Mouse (Mus musculus) testis, adult 2 months (tissue): Measurements from ENCODE around the gene Irf2bpl. TPM values are rescaled to one million over a fixed set of nuclear protein-coding genes. Genes with fewer than 3 reads are reported as not detected.

Experiments
- H3K27ac ChIP-seq: fragments of 200-500 bp; 2 replicates; pipeline ENCODE4 v1.5.1; 2012; ENCODE audit warnings: low read depth, low read length; ENCODE audit not compliant: control insufficient read depth, insufficient read depth
- H3K27me3 ChIP-seq: fragments of 200-500 bp; 2 replicates; pipeline ENCODE4 v1.6.1; 2012; ENCODE audit warnings: mild to moderate bottlenecking, low read length, moderate library complexity; ENCODE audit not compliant: control insufficient read depth, insufficient read depth
- H3K36me3 ChIP-seq: fragments of 200-500 bp; 2 replicates; pipeline ENCODE4 v1.6.1; 2012; ENCODE audit warnings: mild to moderate bottlenecking, low read length; ENCODE audit not compliant: control insufficient read depth, insufficient read depth
- H3K4me1 ChIP-seq: fragments of 200-500 bp; 2 replicates; pipeline ENCODE4 v1.6.1; 2012; ENCODE audit warnings: low read length; ENCODE audit not compliant: control insufficient read depth, insufficient read depth
- H3K4me3 ChIP-seq: fragments of 200-500 bp; 2 replicates; pipeline ENCODE4 v1.5.1; 2012; ENCODE audit warnings: low read depth, mild to moderate bottlenecking, low read length, moderate library complexity, mixed read lengths; ENCODE audit not compliant: control insufficient read depth
- CTCF ChIP-seq: fragments of 200-500 bp; IDR thresholded peaks from 2 replicates; pipeline ENCODE4 v1.5.1; 2012; ENCODE audit warnings: low read depth, mild to moderate bottlenecking, inconsistent platforms, low read length, moderate library complexity; ENCODE audit not compliant: control insufficient read depth, insufficient read depth, insufficient replicate concordance
- POLR2A ChIP-seq: fragments of 200-500 bp; IDR thresholded peaks from 2 replicates; pipeline ENCODE4 v1.6.1; 2012; ENCODE audit warnings: low read depth, mild to moderate bottlenecking, inconsistent platforms, low read length, moderate library complexity; ENCODE audit not compliant: control insufficient read depth
- polyA plus RNA-seq: library from polyadenylated mRNA; depleted of rRNA; stranded (reverse); fragments of >200 nt; gene quantifications from 2 replicates; pipeline ENCODE4 v1.2.3, GENCODE M21; 2012

Irf2bpl gene
- polyA plus RNA-seq, 1 experiment = 2.8 TPM

DNA sequence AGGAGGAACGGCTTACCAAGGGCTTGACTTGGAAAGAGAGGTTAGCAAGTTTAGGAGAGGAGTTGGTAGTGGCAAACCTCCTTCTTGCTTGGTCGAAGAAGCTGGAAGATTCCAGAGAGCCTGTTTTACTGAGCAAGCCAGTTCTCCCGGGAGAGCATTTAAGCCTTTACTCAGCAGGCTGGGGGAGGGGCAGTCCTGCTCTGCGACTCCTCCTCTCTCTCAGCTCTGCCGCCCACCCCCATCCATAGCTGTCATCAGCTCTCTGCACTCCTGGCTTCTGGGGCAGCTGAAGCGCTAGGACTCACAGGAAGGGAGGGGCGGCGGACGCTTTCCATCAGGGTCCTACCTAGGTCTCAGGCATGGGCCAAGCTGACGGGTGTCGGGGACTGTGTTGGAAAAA lies 28.9 kb downstream of the Irf2bpl start:
- no peak overlapping the region for H3K27ac ChIP-seq
- no peak overlapping the region for H3K4me3 ChIP-seq
- H3K27me3 ChIP-seq = no peaks in the 10 kb centered on the region
- peaks cover 2% of the 10 kb centered on the region; the same call in 1 of the 2 replicates for H3K4me1 ChIP-seq
- no peaks in the 10 kb centered on the region for H3K36me3 ChIP-seq
- TF ChIP-seq CTCF (no peak), POLR2A (no peak)

- H3K4me1 ChIP-seq = no peaks in the 10 kb centered on the region
- no peak overlapping the region for H3K27ac ChIP-seq
- no peak overlapping the region for H3K4me3 ChIP-seq
- H3K36me3 ChIP-seq = no peaks in the 10 kb centered on the region
- no peaks in the 10 kb centered on the region for H3K27me3 ChIP-seq
- TF ChIP-seq POLR2A (no peak), CTCF (no peak)
Observed at GRCm38 (mm10) chr12:86853516-86853915, 31.1 kb downstream of the Irf2bpl start.

- no peak for TF ChIP-seq POLR2A
- TF ChIP-seq CTCF = no peak
- Histone ChIP-seq H3K4me3 (no peak overlapping the region), H3K27ac (no peak overlapping the region), H3K36me3 (no peaks in the 10 kb centered on the region), H3K27me3 (no peaks in the 10 kb centered on the region), H3K4me1 (no peaks in the 10 kb centered on the region)
Observed at GRCm38 (mm10) chr12:86851313-86851712, 33.3 kb downstream of the Irf2bpl start.

GRCm38 (mm10) chr12:86850746-86851145 lies 33.9 kb downstream of the Irf2bpl start:
- Histone ChIP-seq H3K36me3 (no peaks in the 10 kb centered on the region), H3K4me3 (no peak overlapping the region), H3K4me1 (no peaks in the 10 kb centered on the region), H3K27ac (no peak overlapping the region), H3K27me3 (no peaks in the 10 kb centered on the region)
- TF ChIP-seq CTCF (no peak), POLR2A (no peak)

DNA sequence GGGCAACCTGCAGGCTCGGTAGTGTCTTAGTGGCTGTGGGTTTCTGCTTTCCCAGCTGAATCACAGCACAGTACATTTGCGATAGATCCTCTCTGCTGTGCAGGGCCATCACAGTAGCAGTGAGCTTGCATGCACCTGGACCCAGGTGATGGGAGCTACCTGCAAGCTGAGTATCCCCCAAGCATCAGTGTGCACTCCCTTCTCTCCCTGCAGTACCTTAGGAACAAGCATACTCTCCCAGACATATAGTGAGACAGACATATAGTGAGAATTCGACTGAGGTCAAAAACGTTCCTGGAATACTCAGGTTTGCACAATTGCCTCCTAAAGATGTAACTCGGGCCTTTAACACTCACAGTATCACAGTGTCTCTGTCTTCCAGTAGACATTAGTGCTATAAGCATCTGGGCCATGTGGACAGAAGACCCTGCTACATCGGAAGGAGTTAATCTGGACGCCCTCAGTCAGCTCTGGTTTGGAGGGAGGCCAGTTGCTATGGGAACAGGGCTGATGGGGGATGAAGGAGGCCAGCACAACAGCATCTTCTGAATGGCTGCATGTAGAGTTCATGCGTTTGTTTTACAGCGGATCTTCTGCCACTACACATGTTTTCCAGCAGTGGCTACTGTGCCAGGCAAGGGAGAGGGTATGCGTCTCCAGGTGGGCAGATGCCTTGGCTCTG lies 34.5 kb downstream of the Irf2bpl start:
- Histone ChIP-seq H3K27ac (no peak overlapping the region), H3K36me3 (no peaks in the 10 kb centered on the region), H3K4me3 (no peak overlapping the region), H3K4me1 (no peaks in the 10 kb centered on the region), H3K27me3 (no peaks in the 10 kb centered on the region)
- no peak for TF ChIP-seq POLR2A

GRCm38 (mm10) chr12:86842866-86843459 lies 41.6 kb downstream of the Irf2bpl start:
- Histone ChIP-seq H3K27me3 (no peaks in the 10 kb centered on the region), H3K27ac (no peak overlapping the region), H3K36me3 (no peaks in the 10 kb centered on the region), H3K4me3 (no peak overlapping the region), H3K4me1 (no peaks in the 10 kb centered on the region)
- TF ChIP-seq POLR2A (no peak), CTCF (no peak)

DNA sequence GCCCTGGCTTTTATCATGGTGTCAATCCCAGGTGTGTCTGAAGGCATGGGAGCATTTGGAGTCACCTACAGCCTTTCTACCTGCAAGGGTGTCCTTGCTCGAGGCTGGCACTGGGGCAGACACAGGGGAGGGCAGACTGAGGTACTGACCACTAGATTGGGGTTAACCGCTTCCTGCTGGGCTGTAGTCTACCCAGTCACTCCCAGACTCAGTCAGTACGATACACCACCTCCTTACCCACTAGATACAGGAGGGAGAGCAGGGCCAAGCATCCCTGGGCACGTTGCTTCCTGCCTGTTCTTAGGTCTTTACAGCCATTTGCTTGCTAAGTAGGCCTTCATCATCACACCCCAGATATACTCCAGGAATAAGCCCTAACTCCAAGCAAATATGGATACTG lies 44.1 kb downstream of the Irf2bpl start:
- Histone ChIP-seq H3K4me1 (peaks cover 7% of the 10 kb centered on the region), H3K4me3 (no peak overlapping the region), H3K27ac (no peak overlapping the region), H3K36me3 (no peaks in the 10 kb centered on the region), H3K27me3 (no peaks in the 10 kb centered on the region)
- no peak for TF ChIP-seq CTCF
- TF ChIP-seq POLR2A = no peak
